Mouse (Mus musculus): ENCODE data around the gene Gprc5c.

- TF ChIP-seq POLR2A (IDR thresholded peaks at IDR 0.05; ENCODE audit: low read depth, low read length), result no peak
- TF ChIP-seq CTCF (IDR thresholded peaks at IDR 0.05; ENCODE audit: extremely low read depth, insufficient read length, insufficient replicate concordance, low read depth, low read length), result no peak
Measured at GRCm38 (mm10) chr11:114867361-114868235, 16.6 kb downstream of the Gprc5c start.

Data from small intestine, adult 2 months (tissue).